Mouse (Mus musculus): ENCODE results near the gene Akt3. TPM values are rescaled to one million over a fixed set of nuclear protein-coding genes. Genes with fewer than 3 reads are reported as not detected.
A peak's percentile ranks its signal among the peaks of the same experiment; 100 is the strongest.

The Akt3 gene
- total and polyA plus RNA-seq, 2 experiments from 2014 or later, result 18.6 to 143 TPM

DNA sequence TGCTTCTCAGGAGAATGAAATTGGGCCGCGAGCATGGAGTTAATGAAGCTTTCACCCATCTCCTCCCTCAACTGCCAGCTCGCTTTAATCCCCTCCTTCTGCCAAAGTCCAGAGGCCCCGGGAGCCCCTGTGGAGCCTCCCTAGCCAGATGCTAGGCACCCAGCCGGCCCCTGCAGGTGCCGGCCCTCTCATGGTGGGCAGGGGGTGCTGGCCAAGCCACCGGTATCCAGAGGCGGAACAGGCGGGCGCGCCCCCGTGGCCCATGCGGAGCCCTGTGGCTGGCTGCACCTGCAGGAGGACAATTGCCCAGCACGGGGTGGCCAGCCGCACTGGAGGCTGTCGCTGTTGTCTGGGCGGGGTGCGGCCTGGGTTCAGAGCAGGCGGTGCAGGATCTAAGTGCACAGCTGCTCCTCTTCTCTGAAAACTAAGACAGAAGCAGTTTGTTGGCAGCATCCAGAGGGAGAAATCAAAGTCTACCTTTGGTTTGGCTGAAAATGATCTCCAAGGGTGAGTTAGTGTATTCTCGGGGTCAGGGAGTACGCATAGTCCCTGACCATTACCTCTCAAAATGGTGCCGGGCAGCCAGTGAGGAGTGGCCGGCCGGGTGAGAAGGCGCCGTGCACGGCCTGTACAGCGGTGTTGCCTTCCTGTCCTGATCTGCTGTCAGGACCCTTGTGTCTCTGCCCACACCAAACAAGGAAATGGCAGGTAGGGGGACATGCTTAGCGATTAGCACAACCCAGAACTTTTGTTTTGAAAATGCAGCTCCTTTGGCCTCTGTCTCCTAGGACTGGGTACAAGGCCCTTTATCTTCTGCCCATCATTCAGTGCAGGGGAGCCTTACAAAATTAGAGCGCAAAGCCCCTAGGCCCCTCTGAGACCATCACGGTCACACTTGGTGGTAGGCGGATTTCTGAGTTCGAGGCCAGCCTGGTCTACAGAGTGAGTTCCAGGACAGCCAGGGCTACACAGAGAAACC, 260.0 kb downstream of the Akt3 start:
- H3K9me3 ChIP-seq (ENCODE audit: low read length), result no peaks in the 10 kb centered on the region
- TF ChIP-seq CTCF (IDR thresholded peaks at IDR 0.05; ENCODE audit: low read depth), result no peak
- H3K4me1 ChIP-seq (ENCODE audit: insufficient read depth), result peaks cover 42% of the 10 kb centered on the region
- WGBS, result 27% methylated on average over 33 of the region's 33 CpGs
- H3K4me2 ChIP-seq (ENCODE audit: low read depth), result peak overlapping the region; percentile 35
- H3K27ac ChIP-seq (ENCODE audit: low read depth, low read length), result peak overlapping the region; percentile 89
- ATAC-seq, result no peak
- H3K27me3 ChIP-seq (ENCODE audit: insufficient read depth, low read length), result no peaks in the 10 kb centered on the region
- H3K36me3 ChIP-seq (ENCODE audit: insufficient read depth), result no peaks in the 10 kb centered on the region
- peak; percentile 48 for DNase-seq
- no peak overlapping the region for H3K4me3 ChIP-seq (ENCODE audit: low read depth, low read length)
- peak overlapping the region; percentile 50 for H3K9ac ChIP-seq

DNA sequence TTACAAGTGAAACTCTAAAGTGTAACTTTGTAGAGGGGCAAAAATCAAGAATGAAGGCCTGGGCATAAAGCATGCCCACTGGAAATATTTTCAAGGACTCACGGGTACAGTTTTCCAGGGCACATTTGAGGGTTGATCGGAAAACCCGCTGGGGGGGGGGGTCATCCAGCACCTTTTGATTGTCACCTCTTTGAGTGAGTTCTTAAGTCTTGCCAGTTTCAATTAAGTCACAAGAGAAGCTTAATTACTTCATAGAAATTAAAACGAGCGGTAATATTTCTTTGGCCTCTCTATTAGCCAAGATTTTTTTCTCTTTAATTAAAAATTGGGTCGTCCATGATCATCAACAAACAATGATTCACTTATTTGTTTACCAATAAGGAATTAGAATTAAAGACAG, 260.7 kb downstream of the Akt3 start:
- Histone ChIP-seq H3K9me3 (ENCODE audit: low read length) (no peaks in the 10 kb centered on the region), H3K9ac (peak overlapping the region; percentile 50; the same call in 1 of the 2 replicates), H3K4me1 (ENCODE audit: insufficient read depth) (peaks cover 41% of the 10 kb centered on the region), H3K4me3 (ENCODE audit: low read depth, low read length) (no peak overlapping the region), H3K27me3 (ENCODE audit: insufficient read depth, low read length) (no peaks in the 10 kb centered on the region), H3K4me2 (ENCODE audit: low read depth) (peak overlapping the region; percentile 29; the same call in 1 of the 2 replicates), H3K27ac (ENCODE audit: low read depth, low read length) (peak overlapping the region; percentile 89), H3K36me3 (ENCODE audit: insufficient read depth) (no peaks in the 10 kb centered on the region)
- TF ChIP-seq CTCF (IDR thresholded peaks at IDR 0.05; ENCODE audit: low read depth), result no peak
- whole genome bisulfite sequencing, result 19% methylated on average over 6 of the region's 6 CpGs
- DNase-seq (no peak), ATAC-seq (no peak)

DNA sequence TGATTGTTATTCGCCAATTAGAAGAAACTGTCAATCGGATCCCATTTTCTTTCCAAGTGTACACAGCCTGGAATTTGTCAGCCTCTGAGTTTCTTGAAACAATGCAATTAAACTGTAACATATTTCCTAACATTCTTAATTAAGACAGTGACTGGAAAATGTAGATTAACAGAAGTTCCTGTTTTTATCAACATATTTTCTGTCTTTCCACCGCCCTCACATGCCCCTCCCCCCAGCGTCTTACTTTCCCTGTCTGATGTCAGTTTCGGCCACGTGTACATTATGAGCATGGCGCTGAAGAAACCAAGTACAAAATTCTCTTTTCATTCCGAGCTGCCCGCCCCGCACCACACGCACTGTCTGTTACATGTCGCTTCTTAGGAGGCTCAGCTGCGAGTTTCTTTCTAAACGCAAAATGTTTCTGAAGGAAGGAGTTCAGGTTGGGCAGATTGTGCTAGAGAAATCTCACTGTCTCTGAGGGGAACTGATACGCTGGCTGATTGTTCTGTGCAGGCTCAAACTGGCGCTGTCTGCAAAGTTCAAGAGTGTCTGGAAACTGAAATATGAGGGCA, 261.3 kb downstream of the Akt3 start:
- Histone ChIP-seq H3K36me3 (ENCODE audit: insufficient read depth) (no peaks in the 10 kb centered on the region), H3K4me3 (ENCODE audit: low read depth, low read length) (no peak overlapping the region), H3K27me3 (ENCODE audit: insufficient read depth, low read length) (no peaks in the 10 kb centered on the region), H3K9ac (peak overlapping the region; percentile 50; the same call in 1 of the 2 replicates), H3K9me3 (ENCODE audit: low read length) (no peaks in the 10 kb centered on the region), H3K27ac (ENCODE audit: low read depth, low read length) (peak overlapping the region; percentile 89), H3K4me1 (ENCODE audit: insufficient read depth) (peaks cover 41% of the 10 kb centered on the region), H3K4me2 (ENCODE audit: low read depth) (peak overlapping the region; percentile 29)
- WGBS, result 10% methylated on average over 16 of the region's 16 CpGs
- TF ChIP-seq CTCF (IDR thresholded peaks at IDR 0.05; ENCODE audit: low read depth), result no peak
- DNase-seq, result peak; percentile 86
- peak; percentile 64 for ATAC-seq

DNA sequence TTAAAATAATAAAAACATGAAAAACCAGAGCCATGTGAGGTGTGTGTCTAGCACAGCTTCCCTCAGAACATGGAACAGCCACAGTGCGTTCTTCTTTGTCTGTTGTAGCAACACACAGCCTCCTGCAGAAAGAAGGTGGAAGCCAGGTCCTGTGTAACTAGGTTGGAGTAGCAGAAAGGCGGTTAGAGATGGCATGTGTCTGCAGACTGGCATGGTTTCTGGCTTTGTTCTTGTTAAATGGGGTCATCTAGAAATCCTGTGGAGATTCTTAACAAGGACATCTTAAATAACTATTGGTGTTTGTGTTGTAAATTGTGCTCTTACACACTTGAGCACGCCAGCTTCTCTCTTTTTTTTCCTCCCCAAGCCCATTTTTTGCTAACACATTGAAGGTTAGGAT, 261.8 kb downstream of the Akt3 start:
- DNase-seq (no peak), ATAC-seq (no peak)
- Histone ChIP-seq H3K27ac (ENCODE audit: low read depth, low read length) (peak overlapping the region; percentile 89), H3K27me3 (ENCODE audit: insufficient read depth, low read length) (no peaks in the 10 kb centered on the region), H3K36me3 (ENCODE audit: insufficient read depth) (no peaks in the 10 kb centered on the region), H3K4me2 (ENCODE audit: low read depth) (no peak overlapping the region), H3K4me3 (ENCODE audit: low read depth, low read length) (no peak overlapping the region), H3K9ac (no peak overlapping the region), H3K9me3 (ENCODE audit: low read length) (no peaks in the 10 kb centered on the region), H3K4me1 (ENCODE audit: insufficient read depth) (peaks cover 41% of the 10 kb centered on the region)
- TF ChIP-seq CTCF (IDR thresholded peaks at IDR 0.05; ENCODE audit: low read depth), result no peak
- 40% methylated on average over 3 of the region's 3 CpGs for WGBS

DNA sequence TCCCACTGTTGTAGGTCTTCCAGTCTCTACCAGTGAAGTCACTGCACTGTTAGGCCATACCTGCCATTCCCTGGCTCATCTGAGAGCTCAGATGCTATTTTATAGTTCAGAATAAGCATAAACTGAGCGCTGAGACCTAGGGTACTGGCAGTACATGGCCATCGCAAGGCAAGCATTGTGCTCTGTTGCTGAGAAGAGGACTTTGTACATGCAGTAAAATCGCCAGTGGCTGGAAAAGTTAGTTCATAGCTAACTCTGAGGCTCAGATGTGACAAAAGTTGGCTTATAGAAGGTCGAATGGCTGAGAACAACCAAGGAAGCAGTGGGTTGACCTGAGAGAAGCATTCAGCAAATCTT, 262.6 kb downstream of the Akt3 start:
- H3K27ac ChIP-seq (ENCODE audit: low read depth, low read length), result peak overlapping the region; percentile 89
- 80% methylated on average over 4 of the region's 4 CpGs for WGBS
- TF ChIP-seq CTCF (IDR thresholded peaks at IDR 0.05; ENCODE audit: low read depth), result no peak
- H3K36me3 ChIP-seq (ENCODE audit: insufficient read depth), result no peaks in the 10 kb centered on the region
- H3K9me3 ChIP-seq (ENCODE audit: low read length), result no peaks in the 10 kb centered on the region
- H3K4me2 ChIP-seq (ENCODE audit: low read depth), result no peak overlapping the region
- no peak overlapping the region for H3K9ac ChIP-seq
- H3K27me3 ChIP-seq (ENCODE audit: insufficient read depth, low read length), result no peaks in the 10 kb centered on the region
- H3K4me1 ChIP-seq (ENCODE audit: insufficient read depth), result peaks cover 41% of the 10 kb centered on the region
- H3K4me3 ChIP-seq (ENCODE audit: low read depth, low read length), result no peak overlapping the region
- ATAC-seq (no peak), DNase-seq (no peak)

DNA sequence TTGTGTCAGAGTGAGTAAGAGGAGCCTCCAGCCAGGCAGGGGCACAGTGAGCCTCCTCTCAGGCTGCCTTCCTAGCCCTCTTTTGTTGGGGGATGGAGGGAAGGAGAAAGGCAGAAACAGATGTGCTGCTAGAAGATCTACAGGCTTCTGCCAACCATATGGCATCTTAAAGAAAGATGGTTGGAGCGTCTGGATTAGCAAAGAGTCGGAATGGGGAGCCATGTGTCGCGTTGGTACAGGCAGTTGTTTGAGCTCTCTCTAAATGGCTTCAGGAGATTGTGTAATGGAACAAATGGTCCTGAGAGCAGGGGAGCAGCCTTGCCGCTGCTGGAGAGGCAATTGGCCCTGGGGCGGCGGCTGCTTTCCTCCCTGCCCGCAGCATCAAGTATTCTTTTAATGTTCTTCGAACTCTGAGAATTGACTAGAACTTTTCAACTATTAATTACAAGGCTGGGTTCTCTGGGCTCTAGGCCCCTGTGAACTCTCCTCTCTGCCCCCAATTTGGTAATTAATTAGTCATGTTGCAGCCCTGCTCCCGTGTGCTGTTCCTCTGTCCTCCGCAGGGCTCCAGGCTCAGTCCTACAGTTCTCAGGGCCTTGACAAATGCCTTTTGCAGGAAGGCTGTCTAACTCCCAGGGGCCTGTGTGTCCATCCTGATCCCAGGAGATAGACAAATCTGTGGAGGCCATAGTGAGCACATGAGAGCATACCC, 263.1 kb downstream of the Akt3 start:
- Histone ChIP-seq H3K4me1 (ENCODE audit: insufficient read depth) (peaks cover 41% of the 10 kb centered on the region), H3K9ac (no peak overlapping the region), H3K4me2 (ENCODE audit: low read depth) (no peak overlapping the region), H3K9me3 (ENCODE audit: low read length) (no peaks in the 10 kb centered on the region), H3K4me3 (ENCODE audit: low read depth, low read length) (no peak overlapping the region), H3K36me3 (ENCODE audit: insufficient read depth) (no peaks in the 10 kb centered on the region), H3K27me3 (ENCODE audit: insufficient read depth, low read length) (no peaks in the 10 kb centered on the region), H3K27ac (ENCODE audit: low read depth, low read length) (peak overlapping the region; percentile 89)
- ATAC-seq (peak; percentile 36; the same call in 1 of the 2 replicates), DNase-seq (peak; percentile 79)
- TF ChIP-seq CTCF (IDR thresholded peaks at IDR 0.05; ENCODE audit: low read depth), result no peak
- WGBS, result 19% methylated on average over 11 of the region's 11 CpGs

Data from forebrain, postnatal 0 days (tissue).